Mouse (Mus musculus) testis, adult 2 months (tissue): Measurements from ENCODE around the gene Igsf8. TPM values are rescaled to one million over a fixed set of nuclear protein-coding genes. Genes with fewer than 3 reads are reported as not detected.

Experiments used
- H3K27ac ChIP-seq: fragments of 200-500 bp; 2 replicates; pipeline ENCODE4 v1.5.1; 2012; ENCODE audit warnings: low read depth, low read length; ENCODE audit not compliant: control insufficient read depth, insufficient read depth
- H3K27me3 ChIP-seq: fragments of 200-500 bp; 2 replicates; pipeline ENCODE4 v1.6.1; 2012; ENCODE audit warnings: mild to moderate bottlenecking, low read length, moderate library complexity; ENCODE audit not compliant: control insufficient read depth, insufficient read depth
- H3K36me3 ChIP-seq: fragments of 200-500 bp; 2 replicates; pipeline ENCODE4 v1.6.1; 2012; ENCODE audit warnings: mild to moderate bottlenecking, low read length; ENCODE audit not compliant: control insufficient read depth, insufficient read depth
- H3K4me1 ChIP-seq: fragments of 200-500 bp; 2 replicates; pipeline ENCODE4 v1.6.1; 2012; ENCODE audit warnings: low read length; ENCODE audit not compliant: control insufficient read depth, insufficient read depth
- H3K4me3 ChIP-seq: fragments of 200-500 bp; 2 replicates; pipeline ENCODE4 v1.5.1; 2012; ENCODE audit warnings: low read depth, mild to moderate bottlenecking, low read length, moderate library complexity, mixed read lengths; ENCODE audit not compliant: control insufficient read depth
- CTCF ChIP-seq: fragments of 200-500 bp; IDR thresholded peaks from 2 replicates; pipeline ENCODE4 v1.5.1; 2012; ENCODE audit warnings: low read depth, mild to moderate bottlenecking, inconsistent platforms, low read length, moderate library complexity; ENCODE audit not compliant: control insufficient read depth, insufficient read depth, insufficient replicate concordance
- POLR2A ChIP-seq: fragments of 200-500 bp; IDR thresholded peaks from 2 replicates; pipeline ENCODE4 v1.6.1; 2012; ENCODE audit warnings: low read depth, mild to moderate bottlenecking, inconsistent platforms, low read length, moderate library complexity; ENCODE audit not compliant: control insufficient read depth
- polyA plus RNA-seq: library from polyadenylated mRNA; depleted of rRNA; stranded (reverse); fragments of >200 nt; gene quantifications from 2 replicates; pipeline ENCODE4 v1.2.3, GENCODE M21; 2012; rRNA removed

The Igsf8 gene
- polyA plus RNA-seq: 43.9 and 52.2 TPM in 2 replicates

GRCm38 (mm10) chr1:172261477-172262078 lies at the start of gene Igsf8:
TSS of gene Igsf8 (plus strand) at chr1:172261641.
- Histone ChIP-seq H3K4me1 (no peaks in the 10 kb centered on the region), H3K27ac (no peak within 1 kb of the TSS), H3K36me3 (no peaks in the 10 kb centered on the region), H3K27me3 (no peaks in the 10 kb centered on the region), H3K4me3 (no peak within 1 kb of the TSS)
- TF ChIP-seq CTCF (no peak), POLR2A (no peak)

GRCm38 (mm10) chr1:172212776-172213175 lies 48.7 kb upstream of the Igsf8 start:
- Histone ChIP-seq H3K4me1 (peaks cover 4% of the 10 kb centered on the region), H3K4me3 (no peak overlapping the region), H3K27ac (no peak overlapping the region), H3K27me3 (no peaks in the 10 kb centered on the region), H3K36me3 (no peaks in the 10 kb centered on the region)
- TF ChIP-seq CTCF (no peak), POLR2A (no peak)

- H3K4me1 ChIP-seq: peaks cover 4% of the 10 kb centered on the region
Observed at GRCm38 (mm10) chr1:172213771-172214170, 47.7 kb upstream of the Igsf8 start.

GRCm38 (mm10) chr1:172214748-172215147 lies 46.7 kb upstream of the Igsf8 start:
- H3K36me3 ChIP-seq: no peaks in the 10 kb centered on the region
- peaks cover 6% of the 10 kb centered on the region for H3K4me1 ChIP-seq
- TF ChIP-seq POLR2A (no peak), CTCF (no peak)
- no peak overlapping the region for H3K27ac ChIP-seq
- H3K27me3 ChIP-seq: no peaks in the 10 kb centered on the region
- no peak overlapping the region for H3K4me3 ChIP-seq

More at GRCm38 (mm10) chr1:172213771-172214170, 47.7 kb upstream of the Igsf8 start:
- no peaks in the 10 kb centered on the region for H3K36me3 ChIP-seq
- no peaks in the 10 kb centered on the region for H3K27me3 ChIP-seq
- H3K27ac ChIP-seq: no peak overlapping the region
- TF ChIP-seq POLR2A: no peak
- H3K4me3 ChIP-seq: no peak overlapping the region

GRCm38 (mm10) chr1:172217148-172217547 lies 44.3 kb upstream of the Igsf8 start:
- H3K4me1 ChIP-seq: peaks cover 6% of the 10 kb centered on the region
- H3K27me3 ChIP-seq: no peaks in the 10 kb centered on the region
- H3K36me3 ChIP-seq: no peaks in the 10 kb centered on the region
- peak overlapping the region; percentile 25; the same call in 1 of the 2 replicates for H3K4me3 ChIP-seq
- peak; percentile 87 for TF ChIP-seq CTCF
- no peak for TF ChIP-seq POLR2A
- H3K27ac ChIP-seq: no peak overlapping the region

GRCm38 (mm10) chr1:172218164-172218910 lies 43.1 kb upstream of the Igsf8 start:
- Histone ChIP-seq H3K4me1 (peaks cover 6% of the 10 kb centered on the region), H3K4me3 (no peak overlapping the region), H3K27ac (no peak overlapping the region), H3K27me3 (no peaks in the 10 kb centered on the region), H3K36me3 (no peaks in the 10 kb centered on the region)
- no peak for TF ChIP-seq POLR2A
- TF ChIP-seq CTCF: no peak

GRCm38 (mm10) chr1:172219451-172220406 lies 41.7 kb upstream of the Igsf8 start, which contains the start of gene Casq1:
TSS of gene Casq1 (minus strand) at chr1:172219868.
- H3K27me3 ChIP-seq: no peaks in the 10 kb centered on the region
- TF ChIP-seq POLR2A (no peak), CTCF (no peak)
- H3K4me3 ChIP-seq: no peak within 1 kb of the TSS
- no peaks in the 10 kb centered on the region for H3K36me3 ChIP-seq
- H3K4me1 ChIP-seq: peaks cover 6% of the 10 kb centered on the region
- H3K27ac ChIP-seq: no peak within 1 kb of the TSS
